ENCODE assay signal across 10 mouse cellular contexts in the genomic region with DNA sequence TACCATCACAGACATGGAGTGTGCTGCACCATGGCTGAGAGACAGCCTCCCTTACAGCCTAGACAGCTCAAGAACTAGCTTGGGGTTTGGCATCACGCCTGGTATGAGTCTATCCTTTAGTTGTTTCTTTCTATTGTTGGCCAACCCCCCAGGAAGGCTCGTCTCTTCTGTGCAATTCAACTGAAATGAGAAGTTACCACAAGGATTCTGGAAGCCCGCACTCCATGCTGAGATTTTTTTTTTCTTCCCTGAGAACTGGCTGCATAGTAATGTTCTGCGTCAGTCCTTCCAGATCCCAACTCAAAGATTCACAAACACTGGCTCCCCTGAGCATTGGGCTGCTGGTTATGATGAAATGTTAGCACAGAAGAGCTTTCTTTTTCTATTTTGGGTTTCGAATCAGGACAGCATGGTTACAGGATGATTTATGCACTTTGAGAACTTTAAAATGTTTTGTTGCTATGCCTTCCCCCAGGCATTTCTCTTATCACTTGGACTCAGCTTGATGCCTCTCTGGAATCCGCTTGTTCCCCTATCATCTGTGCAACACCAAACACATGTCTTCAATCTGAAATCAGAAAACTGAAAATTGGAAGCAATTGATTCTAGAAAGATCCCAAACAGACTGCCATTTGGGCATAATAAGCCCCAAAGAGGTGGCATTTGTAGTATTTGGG. TPM values are rescaled to one million over a fixed set of nuclear protein-coding genes. Genes with fewer than 3 reads are reported as not detected.
DNase-seq lines count a peak whose midpoint lies in the region; TF ChIP-seq lines count a peak whose summit lies in the region.
"Had no signal": no experiment of that assay in that cellular context is flagged by ENCODE, and none has a peak within 500 bp of the region (broad histone marks: within the 10 kb centered on the region; RNA-seq: fewer than 3 reads in every experiment).

No protein-coding gene starts in this region.

- intact Hi-C loops in left cerebral cortex, postnatal 4 days (cut with DNase I), result no loop called here
- intact Hi-C loops in left cerebral cortex, postnatal 25 days (cut with DNase I), result no loop called here
- intact Hi-C loops in left cerebral cortex, adult 2 months (cut with DNase I), result no loop called here

- no peak overlapping the region for H3K4me3 ChIP-seq in left cerebral cortex, adult 2 months
- H3K4me3 ChIP-seq: erythroblast, embryonic 14.5 days; hindbrain, embryonic 15.5 days had no signal

- TF ChIP-seq CTCF in left cerebral cortex, adult 2 months (IDR thresholded peaks at IDR 0.05), result no peak

- peak; percentile 25 for DNase-seq in left cerebral cortex, postnatal 4 days
- DNase-seq in left cerebral cortex, postnatal 25 days (ENCODE audit: low spot score in 2 of 2), result no peak
- peak; percentile 20 for DNase-seq in brain, adult 2 months (ENCODE audit: low read depth, low spot score)
- peak; percentile 17 to 31 for DNase-seq in gastrocnemius, adult 8-10 months (ENCODE audit: low spot score in 2 of 2)
- DNase-seq in lung, postnatal 10 days, result peak; percentile 74
- DNase-seq in MN1 (ENCODE audit: low spot score), result no peak
- DNase-seq in left cerebral cortex, adult 2 months (ENCODE audit: extremely low spot score in 1 of 2, low spot score in 2 of 2), result no peak
- DNase-seq: thymus, postnatal 14 days had no signal

- no peak overlapping the region for H3K27ac ChIP-seq in left cerebral cortex, adult 2 months
- H3K27ac ChIP-seq: hindbrain, embryonic 15.5 days had no signal

RNA-seq across cellular contexts. Expression of gene Tnc, which starts 29.7 kb away (rescaled TPM):
- 100 to 1,000 TPM; 122 to 128 TPM for total RNA-seq in left cerebral cortex, postnatal 4 days (2021)
- 1 to 10 TPM; 2.6 to 3.8 TPM for total RNA-seq in left cerebral cortex, postnatal 25 days (2021)
- total RNA-seq in gastrocnemius, adult 8-10 months (2022), result 1 to 10 TPM in 3 of 4 experiments, under 1 TPM in 1; 0.82 to 3.7 (median 2.2) TPM
- total RNA-seq in left cerebral cortex, adult 2 months (2021), result 1 to 10 TPM; 2.8 to 3.4 TPM

Comparison
In these comparisons a context has a peak if more than half of its experiments do, and no peak if none do; other contexts are left out.
1. DNase-seq: peak in left cerebral cortex, postnatal 4 days (single experiment), brain, adult 2 months (single experiment), gastrocnemius, adult 8-10 months (2 of 2) and lung, postnatal 10 days (single experiment); none in left cerebral cortex, postnatal 25 days (0 of 2), MN1 (single experiment) and left cerebral cortex, adult 2 months (0 of 2).
2. RNA of gene Tnc, which starts 29.7 kb away (total RNA-seq): 122 to 128 TPM in left cerebral cortex, postnatal 4 days; 2.6 to 3.8 TPM in left cerebral cortex, postnatal 25 days, 2.8 to 3.4 TPM in left cerebral cortex, adult 2 months and 0.82 to 3.7 TPM in gastrocnemius, adult 8-10 months; every median in the first group is over 10 times any median in the second.